Mouse (Mus musculus) CD4-positive naive resting alpha-beta T cell, adult 76 days (primary cell): ENCODE results near the gene Sh3tc1. TPM values are rescaled to one million over a fixed set of nuclear protein-coding genes. Genes with fewer than 3 reads are reported as not detected.

ENCODE experiments used
- total RNA-seq: library from RNA; stranded (reverse); gene quantifications from one replicate; pipeline ENCODE4 v1.2.4, GENCODE M21; 2023

The Sh3tc1 gene
- total RNA-seq, result 5.3 TPM

DNA sequence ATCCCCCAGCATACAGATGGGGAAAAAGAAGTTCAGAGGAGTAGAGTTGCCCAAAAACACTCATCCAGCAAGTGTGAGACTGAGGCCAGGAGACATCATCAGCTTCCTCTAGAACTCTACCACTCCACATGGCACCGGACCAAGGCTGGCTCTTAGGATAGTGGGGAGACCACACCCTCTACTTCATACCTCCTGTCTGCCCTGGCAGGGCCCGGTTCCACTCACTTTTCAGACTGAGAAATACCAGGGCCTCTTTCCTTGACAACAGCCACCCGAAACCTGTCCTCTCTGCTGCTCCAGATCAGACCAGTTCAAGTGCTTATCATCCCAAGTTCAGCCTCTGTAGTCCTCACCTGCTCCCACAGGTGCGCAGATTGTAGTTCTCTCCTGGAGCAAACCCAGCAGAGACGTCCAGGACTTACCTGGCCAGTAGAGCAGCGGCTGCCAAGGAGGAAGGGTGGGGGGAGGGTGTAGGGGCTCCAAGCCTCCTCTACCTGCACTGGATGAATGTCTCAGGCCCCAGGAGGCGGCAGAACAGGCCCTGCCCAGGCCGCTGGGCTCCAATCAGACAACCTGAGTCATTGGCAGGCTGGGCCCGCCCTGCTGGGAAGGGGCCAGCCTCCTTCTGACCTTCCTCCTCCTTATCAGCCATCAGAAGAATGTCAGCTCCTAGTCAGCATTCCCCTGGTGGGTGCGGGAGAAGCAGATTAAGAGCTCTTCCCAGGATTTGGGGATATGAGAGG is at the start of gene Sh3tc1:
Gene Sh3tc1 (minus strand): TSS at position 452 of the 743 bp plus-strand sequence.

DNA sequence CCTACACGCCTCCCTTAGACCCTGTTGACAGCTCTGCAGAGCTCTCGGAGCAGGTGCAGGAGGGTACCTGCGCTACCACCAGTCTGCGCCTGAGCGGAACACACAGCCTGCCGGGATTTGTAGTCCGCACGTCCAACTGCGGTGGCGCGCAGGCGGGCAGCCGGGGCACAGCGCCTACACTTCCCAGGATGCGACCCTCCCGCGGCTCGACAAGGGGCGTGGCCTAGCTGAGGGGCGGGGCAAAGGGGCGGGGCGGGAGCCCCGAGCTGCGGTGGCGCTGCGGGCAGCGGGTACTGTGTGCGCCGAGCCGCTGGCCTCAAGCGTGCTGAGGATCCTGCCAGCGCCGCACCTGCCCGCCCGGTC is 17.8 kb upstream of the Sh3tc1 start, which contains the start of gene Ablim2:
Gene Ablim2 (plus strand): TSS at position 242 of the 363 bp plus-strand sequence.

DNA sequence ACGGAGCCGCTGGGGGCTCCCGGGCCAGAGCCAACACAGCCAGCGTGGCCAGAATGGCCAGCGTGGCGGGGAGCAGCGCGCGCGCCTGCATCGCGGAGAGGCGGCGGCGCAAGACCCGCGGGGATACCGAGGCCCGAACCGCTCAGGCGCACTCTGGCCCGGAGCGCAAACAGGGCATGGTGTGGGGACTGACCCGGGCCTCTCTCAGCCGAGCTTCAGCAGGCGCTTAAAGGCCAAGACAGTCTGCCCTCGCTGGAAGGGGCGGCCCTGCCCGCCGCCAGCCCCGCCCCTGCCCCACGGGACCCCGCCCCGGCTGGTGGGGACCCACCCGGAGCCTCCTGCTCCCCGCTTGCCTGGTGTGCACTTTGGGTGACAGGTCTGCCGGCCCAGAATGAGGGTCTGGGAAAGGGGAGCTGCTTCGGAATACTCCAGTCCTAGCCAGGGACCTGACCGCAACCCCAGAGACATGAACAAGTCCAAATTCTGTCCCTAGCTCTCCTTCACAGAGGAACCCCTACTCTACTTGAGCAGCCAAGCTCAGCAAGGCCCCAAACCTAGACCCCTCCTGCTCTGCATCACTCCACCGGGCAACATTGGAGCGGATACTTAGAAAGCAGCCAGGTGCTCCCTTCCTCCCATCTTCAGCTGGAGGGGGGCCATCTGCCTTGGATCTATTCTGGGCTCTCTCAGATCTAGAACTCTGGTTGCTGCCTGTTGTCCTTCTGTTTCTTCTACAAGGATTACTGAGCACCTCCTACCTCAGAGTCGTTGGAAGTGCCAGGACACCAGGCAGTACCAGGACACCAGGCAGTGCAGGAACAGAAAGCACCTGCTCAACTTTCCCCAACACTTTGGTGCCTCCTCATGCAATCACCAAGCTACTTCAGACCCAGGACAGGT is 60.3 kb downstream of the Sh3tc1 start, which contains the start of gene Htra3:
Gene Htra3 (minus strand): TSS at position 527 of the 900 bp plus-strand sequence.

Other genes with a start within 250 kb of the Sh3tc1 start
- gene Cpz, start 214.3 kb downstream of the Sh3tc1 start, total RNA-seq, result not detected
- gene Trmt44, start 164.9 kb downstream of the Sh3tc1 start, total RNA-seq, result 8.9 TPM
- gene Acox3, start 156.9 kb downstream of the Sh3tc1 start, total RNA-seq, result 45.1 TPM
- gene Htra3, start 60.2 kb downstream of the Sh3tc1 start, total RNA-seq, result not detected
- 5.0 TPM for gene Ablim2, start 17.9 kb upstream of the Sh3tc1 start, total RNA-seq
- 18.9 TPM for gene Afap1, start 153.3 kb upstream of the Sh3tc1 start, total RNA-seq